Mouse (Mus musculus) lung, postnatal 25 days (tissue): Measurements from ENCODE around the gene Kcnh1.

ENCODE experiments used
- DNase-seq: peaks from one replicate; pipeline ENCODE4 v3.0.0; 2022; ENCODE audit warnings: low spot score

Gene Kcnh1

GRCm38 (mm10) chr1:192324223-192324622, 133.6 kb downstream of the Kcnh1 start:
- DNase-seq: no peak

GRCm38 (mm10) chr1:192327052-192327451, 136.5 kb downstream of the Kcnh1 start:
- DNase-seq: no peak

GRCm38 (mm10) chr1:192331207-192331606, 140.6 kb downstream of the Kcnh1 start:
- no peak for DNase-seq

GRCm38 (mm10) chr1:192336029-192336428, 145.5 kb downstream of the Kcnh1 start:
- DNase-seq: no peak

- DNase-seq: no peak
Observed at GRCm38 (mm10) chr1:192339361-192340077, 148.9 kb downstream of the Kcnh1 start.

GRCm38 (mm10) chr1:192341774-192342173, 151.2 kb downstream of the Kcnh1 start:
- DNase-seq: no peak

- no peak for DNase-seq
Observed at GRCm38 (mm10) chr1:192343996-192344395, 153.4 kb downstream of the Kcnh1 start.

GRCm38 (mm10) chr1:192347327-192347726, 156.8 kb downstream of the Kcnh1 start:
- no peak for DNase-seq

GRCm38 (mm10) chr1:192356231-192356630, 165.7 kb downstream of the Kcnh1 start:
- DNase-seq: no peak

- DNase-seq: no peak
Observed at GRCm38 (mm10) chr1:192359212-192359611, 168.6 kb downstream of the Kcnh1 start.

GRCm38 (mm10) chr1:192368336-192368735, 177.8 kb downstream of the Kcnh1 start:
- no peak for DNase-seq

- no peak for DNase-seq
Observed at GRCm38 (mm10) chr1:192371943-192372614, 181.5 kb downstream of the Kcnh1 start.

GRCm38 (mm10) chr1:192378546-192379075, 188.0 kb downstream of the Kcnh1 start:
- DNase-seq: no peak

- DNase-seq: no peak
Observed at GRCm38 (mm10) chr1:192380596-192381041, 190.0 kb downstream of the Kcnh1 start.

- DNase-seq: no peak
Observed at GRCm38 (mm10) chr1:192387624-192388023, 197.1 kb downstream of the Kcnh1 start.

- DNase-seq: no peak
Observed at GRCm38 (mm10) chr1:192391041-192391440, 200.5 kb downstream of the Kcnh1 start.

- no peak for DNase-seq
Observed at GRCm38 (mm10) chr1:192392232-192392631, 201.7 kb downstream of the Kcnh1 start.

- no peak for DNase-seq
Observed at GRCm38 (mm10) chr1:192399667-192400490, 209.3 kb downstream of the Kcnh1 start.

- DNase-seq: no peak
Observed at GRCm38 (mm10) chr1:192400991-192401390, 210.4 kb downstream of the Kcnh1 start.

GRCm38 (mm10) chr1:192402911-192403704, 212.5 kb downstream of the Kcnh1 start:
- DNase-seq: no peak

GRCm38 (mm10) chr1:192405136-192405535, 214.6 kb downstream of the Kcnh1 start:
- DNase-seq: no peak

GRCm38 (mm10) chr1:192406589-192406988, 216.0 kb downstream of the Kcnh1 start:
- no peak for DNase-seq
